Mouse (Mus musculus): ENCODE measurements at regions not wholly inside any gene's neighbourhood (a gene's known extent, or its start where the extent isn't known, plus 50 kb on each side); places are given as distances from the start of the nearest gene placed in this dataset.

GRCm38 (mm10) chr4:87718166-87718805 is 314.9 kb downstream of the Mllt3 start:
- DNase-seq (ENCODE audit: low spot score), result no peak

GRCm38 (mm10) chr4:87715212-87715933 is 317.8 kb downstream of the Mllt3 start:
- no peak for DNase-seq (ENCODE audit: low spot score)

GRCm38 (mm10) chr4:87712691-87713090 is 320.5 kb downstream of the Mllt3 start:
- no peak for DNase-seq (ENCODE audit: low spot score)

DNA sequence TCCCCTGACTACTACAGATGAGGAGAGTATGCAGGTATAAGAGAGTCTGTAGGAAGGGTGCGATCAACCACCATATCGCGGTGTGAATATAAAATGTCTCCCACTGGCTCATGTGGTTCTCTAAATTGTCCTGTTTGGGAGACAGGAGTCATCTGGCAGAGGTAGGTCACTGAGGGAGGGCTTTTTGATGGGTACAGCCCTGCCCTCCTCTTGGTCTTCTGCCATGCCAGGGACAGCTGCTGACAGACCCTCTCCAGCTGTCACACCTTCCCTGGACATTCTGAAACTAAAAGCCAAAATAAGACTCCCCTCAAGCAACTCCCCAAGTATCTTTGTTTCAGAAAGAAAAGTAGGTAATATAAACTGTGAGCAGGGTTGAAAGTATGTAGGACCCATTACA is 320.9 kb downstream of the Mllt3 start:
- DNase-seq (ENCODE audit: low spot score), result no peak

- no peak for DNase-seq (ENCODE audit: low spot score)
These were observed 321.9 kb downstream of the Mllt3 start for GRCm38 (mm10) chr4:87711185-87711827.

GRCm38 (mm10) chr4:87708981-87709645 is 324.1 kb downstream of the Mllt3 start:
- no peak for DNase-seq (ENCODE audit: low spot score)

DNA sequence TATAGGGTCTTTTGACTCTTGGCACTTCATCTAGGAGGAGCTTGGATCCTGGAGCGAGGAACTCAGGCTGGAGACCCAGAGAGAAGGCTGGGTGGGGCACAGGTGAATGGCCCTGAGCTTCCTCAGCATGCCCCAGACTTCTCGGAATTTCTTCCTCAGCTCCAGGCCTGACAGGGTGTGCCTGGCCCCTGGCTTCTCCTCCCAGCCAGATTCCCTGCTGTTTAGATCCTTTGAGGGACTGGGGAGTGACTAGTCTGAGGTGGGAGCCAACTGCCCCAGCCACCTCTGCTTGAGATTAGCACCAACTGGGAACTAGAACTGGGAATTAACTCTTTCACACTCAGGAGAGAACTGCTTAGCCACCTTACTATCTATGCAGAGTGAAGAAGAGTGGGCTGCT is 325.8 kb downstream of the Mllt3 start:
- no peak for DNase-seq (ENCODE audit: low spot score)

DNA sequence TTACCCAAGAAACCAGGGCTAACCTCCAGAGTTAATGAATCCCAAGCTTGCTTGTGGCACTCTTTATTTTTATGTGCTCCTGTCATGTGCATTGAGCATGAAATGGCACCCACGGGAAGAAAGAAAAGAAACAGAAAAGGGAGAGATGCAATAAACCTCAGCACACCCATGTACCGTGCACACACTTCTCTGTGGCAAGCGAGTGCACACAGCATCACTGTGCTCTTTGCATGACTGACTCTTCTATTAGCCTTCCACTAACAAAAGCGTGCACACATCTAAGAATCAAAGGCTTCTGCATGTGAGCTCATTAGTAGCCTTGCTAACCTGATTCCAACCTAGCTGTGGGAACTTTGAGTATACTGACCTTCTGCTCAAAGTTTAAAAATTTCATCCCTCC is 330.3 kb downstream of the Mllt3 start:
- no peak for DNase-seq (ENCODE audit: low spot score)

- no peak for DNase-seq (ENCODE audit: low spot score)
These were observed 330.9 kb downstream of the Mllt3 start for GRCm38 (mm10) chr4:87702290-87702689.

DNA sequence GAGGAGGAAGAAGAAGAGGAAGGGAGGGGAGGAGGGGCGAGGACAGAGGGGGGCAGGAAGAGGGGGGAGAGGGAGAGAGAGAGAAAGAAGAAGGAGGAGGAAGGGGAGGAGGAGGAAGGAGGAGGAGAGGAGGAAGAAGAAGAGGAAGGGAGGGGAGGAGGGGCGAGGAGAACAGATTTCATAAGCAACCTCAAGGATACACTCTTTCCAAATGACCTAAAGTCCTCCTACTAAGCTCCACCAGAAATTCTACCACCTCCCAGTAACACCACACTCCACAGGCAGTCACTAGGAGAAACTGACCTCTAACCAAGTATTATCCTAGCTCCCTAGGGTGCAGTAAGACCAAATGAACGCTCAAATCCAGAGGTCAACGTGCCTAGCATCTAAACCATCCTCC is 332.1 kb downstream of the Mllt3 start:
- no peak for DNase-seq (ENCODE audit: low spot score)

GRCm38 (mm10) chr4:87700508-87700907 is 332.7 kb downstream of the Mllt3 start:
- no peak for DNase-seq (ENCODE audit: low spot score)

DNA sequence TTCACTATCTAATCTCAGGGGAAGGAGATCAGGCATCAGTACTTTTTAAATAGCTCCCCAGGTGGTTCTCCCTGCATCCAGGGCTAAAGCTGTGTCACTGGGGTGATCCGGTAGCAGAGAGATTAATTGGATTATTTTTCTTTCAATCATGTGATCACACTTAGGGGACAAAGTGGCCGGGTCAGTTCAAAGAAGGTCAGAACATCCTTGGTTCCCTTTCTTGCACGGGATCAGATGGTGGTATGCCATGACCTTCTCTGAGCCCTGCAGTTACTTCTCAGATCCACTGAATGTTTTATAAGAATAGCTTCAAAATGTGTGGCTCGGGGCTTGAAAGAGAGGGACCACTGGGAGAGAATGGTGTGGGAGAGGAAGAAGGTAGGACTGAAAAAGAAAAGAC is 333.6 kb downstream of the Mllt3 start:
- no peak for DNase-seq (ENCODE audit: low spot score)

DNA sequence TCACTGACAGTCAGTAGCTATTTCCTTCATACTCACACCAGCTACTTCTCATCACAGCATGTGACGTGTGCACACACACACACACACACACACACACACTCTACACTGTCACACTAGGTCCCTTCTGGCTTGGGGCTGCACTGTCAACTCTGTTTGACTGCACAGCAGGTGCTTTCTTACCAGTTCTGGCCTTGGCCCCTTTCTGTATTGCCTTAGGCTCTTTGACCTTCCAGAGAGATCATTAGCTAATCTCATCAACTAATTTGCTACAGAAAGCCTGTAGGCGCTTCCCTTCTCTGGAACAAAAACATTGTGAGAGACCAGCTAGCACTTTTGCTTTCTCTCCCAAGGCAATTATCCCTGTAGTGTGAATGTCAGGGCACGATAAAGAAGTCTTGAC is 334.4 kb downstream of the Mllt3 start:
- DNase-seq (ENCODE audit: low spot score), result no peak

- DNase-seq (ENCODE audit: low spot score), result no peak
These were observed 336.2 kb downstream of the Mllt3 start for GRCm38 (mm10) chr4:87696921-87697320.

DNA sequence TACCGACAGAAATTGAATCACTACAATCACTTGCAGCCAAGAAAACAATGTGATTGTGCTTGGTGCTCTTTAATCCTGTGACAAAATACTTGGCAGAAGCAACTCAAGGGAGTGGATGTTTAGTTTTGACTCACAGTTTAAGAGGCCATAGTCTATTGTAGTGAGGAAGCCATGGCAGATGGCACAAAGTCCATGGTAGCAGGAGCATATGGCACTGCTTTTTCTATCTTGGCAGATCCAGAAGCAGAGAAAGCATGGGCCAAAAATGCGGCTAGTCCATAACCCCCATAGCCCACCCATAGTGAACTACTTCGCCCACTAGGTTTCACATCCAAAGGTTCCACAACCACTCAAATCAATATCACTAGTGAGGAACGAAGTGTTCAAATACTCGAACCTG is 337.4 kb downstream of the Mllt3 start:
- no peak for DNase-seq (ENCODE audit: low spot score)

- DNase-seq (ENCODE audit: low spot score), result no peak
These were observed 340.4 kb downstream of the Mllt3 start for GRCm38 (mm10) chr4:87692741-87693140.

GRCm38 (mm10) chr4:87684952-87685351 is 348.2 kb downstream of the Mllt3 start:
- DNase-seq (ENCODE audit: low spot score), result no peak

DNA sequence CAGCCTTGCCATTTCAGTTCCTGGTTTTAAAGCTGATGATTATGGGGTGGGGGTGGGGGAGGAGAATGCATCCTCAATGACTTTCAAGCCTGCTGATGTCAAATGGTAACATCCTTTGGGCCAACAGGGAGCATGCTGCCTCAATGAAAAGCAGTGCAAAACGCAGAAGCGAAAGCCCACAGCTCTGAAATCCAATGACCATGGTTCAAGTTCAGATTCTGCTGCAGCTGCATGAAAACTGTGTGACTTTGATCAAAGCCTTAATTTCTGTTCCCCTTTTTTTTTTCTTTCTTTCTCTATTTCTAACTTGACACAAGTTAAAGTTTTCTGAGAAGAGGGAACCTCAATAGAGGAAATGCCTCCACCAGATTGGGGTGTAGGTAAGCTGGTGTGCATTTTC is 350.4 kb downstream of the Mllt3 start:
- no peak for DNase-seq (ENCODE audit: low spot score)

DNA sequence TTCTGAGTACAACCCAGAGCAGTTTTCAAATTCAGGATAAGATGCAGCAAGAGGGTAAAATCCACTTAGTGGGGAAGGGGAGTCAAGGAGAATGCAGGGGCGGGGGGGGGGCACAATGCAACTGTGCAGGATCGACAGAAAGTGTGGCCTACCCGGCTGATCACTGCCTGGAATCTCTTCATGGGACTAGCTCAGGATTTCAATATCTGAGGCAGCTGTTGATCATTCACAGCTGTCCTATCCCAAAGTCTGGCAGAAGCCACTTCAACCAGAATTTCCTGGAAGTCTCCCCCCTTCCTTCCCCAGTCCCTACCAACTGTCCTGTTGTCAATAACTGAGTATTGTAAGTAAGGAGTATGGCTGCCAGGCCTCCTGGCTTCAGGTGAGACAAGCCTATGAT is 362.1 kb downstream of the Mllt3 start:
- no peak for DNase-seq (ENCODE audit: low spot score)

DNA sequence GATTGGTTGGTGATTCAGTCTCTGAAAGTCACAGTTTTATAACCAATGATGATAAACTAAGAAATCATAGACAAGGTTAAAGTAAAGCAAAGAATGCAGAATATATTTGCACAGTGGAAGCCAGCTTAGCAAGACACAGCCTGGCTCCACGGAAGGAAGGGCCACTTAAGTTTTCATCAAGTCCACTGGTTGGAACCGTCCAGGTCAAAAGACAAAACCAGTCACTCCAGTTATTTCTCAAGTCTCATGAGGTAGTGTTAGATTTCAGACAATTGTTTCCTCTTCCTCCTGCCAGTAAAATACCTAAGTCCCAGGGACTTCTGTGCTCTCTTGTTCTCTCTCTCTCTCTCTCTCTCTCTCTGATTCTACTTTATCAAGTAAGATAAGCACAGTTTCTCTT is 363.0 kb downstream of the Mllt3 start:
- DNase-seq (ENCODE audit: low spot score), result no peak

- DNase-seq (ENCODE audit: low spot score), result no peak
These were observed 363.7 kb downstream of the Mllt3 start for GRCm38 (mm10) chr4:87669480-87669879.

DNA sequence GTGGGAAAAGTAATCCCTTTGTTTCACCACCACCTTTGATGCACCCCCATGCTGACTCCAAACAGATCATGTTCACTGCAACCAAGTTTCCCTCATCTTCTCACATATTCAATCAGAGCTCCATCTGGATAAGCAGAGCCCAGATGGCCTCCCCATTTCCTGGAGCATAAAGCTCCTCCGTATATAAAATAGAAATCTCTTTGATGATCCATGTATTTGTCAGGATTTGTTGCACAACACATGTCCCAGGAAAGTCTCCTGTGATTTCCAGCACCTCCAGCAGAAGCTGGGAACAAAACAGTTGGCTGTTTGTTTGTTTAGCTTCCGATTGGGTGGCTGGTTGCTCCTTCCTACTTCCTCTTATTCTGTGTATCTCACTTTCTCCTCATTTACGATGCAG is 364.9 kb downstream of the Mllt3 start:
- no peak for DNase-seq (ENCODE audit: low spot score)

Measured in heart, adult 8-10 months (tissue).